Mouse (Mus musculus) retina, postnatal 1 day (tissue): ENCODE measurements around the gene Cobll1.

Source experiments
- DNase-seq: peaks from one replicate; pipeline ENCODE4 v3.0.0-alpha.2; 2012

Gene Cobll1

DNA sequence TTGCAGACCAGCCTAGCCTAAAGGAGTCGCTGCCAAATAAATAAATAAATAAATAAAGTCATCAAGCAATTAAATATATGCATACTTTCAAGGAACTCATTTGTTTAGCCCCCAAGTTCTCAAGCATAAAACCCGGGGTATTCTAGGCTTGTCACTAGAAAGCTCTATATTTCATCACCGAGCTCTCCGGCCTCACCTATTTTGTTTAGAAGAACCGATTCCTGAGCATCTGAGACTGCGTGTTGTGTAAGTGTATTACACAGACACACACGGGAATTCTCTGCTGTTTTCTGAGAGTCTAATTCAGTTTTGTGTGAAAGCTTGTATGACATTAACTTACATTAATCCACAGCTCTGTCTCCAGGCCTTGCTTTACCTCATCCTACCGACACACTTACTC, 2.6 kb downstream of the Cobll1 start:
- DNase-seq: no peak

DNA sequence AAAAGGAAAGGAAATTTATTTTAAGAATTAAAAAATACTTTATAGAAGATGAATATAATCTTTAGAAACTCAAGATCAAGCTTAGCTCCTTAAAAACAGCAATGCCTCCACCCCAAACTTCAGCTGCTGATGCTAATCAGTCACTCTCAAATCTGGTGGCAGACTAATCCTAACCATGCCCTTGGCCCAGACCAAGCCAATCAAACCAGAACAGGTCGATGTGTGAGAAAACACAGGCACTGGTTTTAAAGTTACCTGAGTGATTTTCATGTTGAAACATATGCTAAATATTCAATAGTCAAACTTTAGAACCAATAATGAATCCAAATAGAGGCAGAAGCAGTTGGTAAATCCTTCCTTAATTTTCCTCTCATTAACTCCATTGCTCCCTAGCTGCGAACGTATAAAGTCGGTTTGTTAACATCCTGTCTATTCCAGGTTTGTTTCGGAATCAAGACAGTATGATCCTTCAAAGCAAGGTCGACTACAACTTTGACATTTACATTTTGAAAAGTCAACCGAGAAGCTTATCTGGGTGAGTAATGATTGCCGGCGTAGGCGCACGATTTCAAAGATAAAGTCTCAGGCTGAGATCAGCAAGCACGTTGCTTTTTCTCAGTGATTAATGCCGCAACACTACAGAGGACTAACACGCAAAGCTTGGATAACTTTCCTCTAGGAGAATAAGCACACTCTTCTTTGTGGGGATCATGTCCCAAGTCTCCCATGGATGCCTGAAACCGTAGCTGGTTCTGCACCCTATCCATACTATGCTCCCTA, 6.3 kb downstream of the Cobll1 start:
- no peak for DNase-seq

DNA sequence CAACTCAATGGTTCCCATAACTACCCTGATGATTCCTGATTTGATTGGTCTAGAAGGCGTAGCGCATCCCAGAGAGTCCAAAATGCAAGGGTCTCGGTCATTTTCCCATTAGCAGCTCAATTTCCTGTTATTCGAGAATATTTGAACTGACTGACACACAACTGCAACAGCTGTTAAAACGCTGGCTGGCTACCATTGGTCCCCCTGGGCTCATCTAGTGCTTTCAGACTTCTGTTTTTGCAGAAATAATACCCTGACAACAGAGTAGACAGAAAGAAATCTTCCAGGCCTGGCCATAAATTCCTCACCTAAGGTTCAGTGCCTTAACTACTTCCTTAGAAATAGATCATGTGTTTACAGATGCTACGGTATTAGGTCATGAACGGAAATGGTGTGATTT, 10.8 kb downstream of the Cobll1 start:
- DNase-seq: no peak

DNA sequence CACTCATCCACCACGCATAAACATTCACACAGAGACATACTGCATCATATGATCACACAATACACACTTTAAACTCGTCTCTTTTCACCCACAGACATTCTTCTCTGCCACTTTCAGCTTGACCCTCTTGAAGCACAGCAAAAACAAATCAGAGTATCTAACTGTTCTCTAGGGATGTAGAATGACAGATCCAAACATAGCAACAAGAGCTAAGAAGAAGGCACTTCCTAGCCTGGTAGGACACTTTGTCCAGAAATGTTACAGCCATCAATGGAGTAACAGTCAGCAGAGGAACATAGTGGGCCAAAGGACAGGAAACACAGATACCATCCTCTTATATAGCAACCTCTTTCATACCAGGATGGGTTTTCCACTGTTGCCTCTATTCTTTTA, 11.3 kb downstream of the Cobll1 start:
- DNase-seq: no peak

DNA sequence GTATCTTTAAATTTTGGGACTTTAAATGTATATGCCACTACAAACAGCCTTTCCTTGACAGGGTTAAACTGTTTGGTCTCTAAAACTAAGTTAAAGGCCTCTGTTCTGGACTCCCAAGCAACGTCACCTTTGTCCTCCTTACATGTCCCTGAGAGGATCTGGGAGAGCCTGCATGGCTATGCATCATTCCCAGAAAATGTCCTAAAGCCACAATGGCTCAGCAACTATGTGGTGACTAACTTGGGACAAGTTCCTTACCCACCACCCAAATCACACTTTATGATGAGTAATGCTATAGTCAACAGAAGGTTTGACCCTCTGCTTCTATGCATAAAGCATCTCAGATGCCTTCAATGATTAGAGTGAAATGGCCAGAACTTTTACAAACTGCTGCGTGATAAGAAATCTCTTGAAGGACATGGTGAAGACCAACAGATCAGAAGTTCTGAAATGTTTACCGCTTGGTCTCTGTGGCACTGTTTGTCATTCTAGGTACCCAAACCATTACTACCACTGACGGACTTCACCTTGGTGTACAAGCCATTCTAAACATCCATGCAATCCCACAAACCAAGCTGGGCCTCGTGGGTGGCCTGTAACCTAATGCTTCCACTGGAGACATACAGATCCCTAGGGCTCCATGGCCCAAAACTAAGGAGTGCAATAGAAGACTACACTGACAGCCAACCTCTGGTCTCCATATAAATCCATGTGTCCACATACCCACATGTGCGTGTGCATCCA, 11.9 kb downstream of the Cobll1 start:
- DNase-seq: no peak

DNA sequence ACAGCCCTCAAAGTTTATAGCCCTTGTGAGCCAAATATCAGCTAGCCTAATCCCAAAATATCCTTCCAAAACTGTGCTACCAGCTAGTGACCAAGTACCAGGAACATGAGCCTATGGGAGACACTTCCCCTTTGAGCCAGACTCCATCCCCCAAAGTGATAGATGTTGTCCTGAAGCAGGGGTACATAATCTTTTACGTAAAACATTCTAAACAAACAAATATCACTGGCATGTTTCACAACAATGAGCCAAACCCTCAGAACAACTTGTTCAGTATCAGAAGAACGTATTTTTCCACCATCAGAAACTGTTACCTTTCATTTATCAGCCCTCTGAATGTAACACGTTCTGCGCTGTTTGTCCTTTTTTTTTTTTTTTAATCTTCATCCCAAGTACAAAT, 12.7 kb downstream of the Cobll1 start:
- no peak for DNase-seq

DNA sequence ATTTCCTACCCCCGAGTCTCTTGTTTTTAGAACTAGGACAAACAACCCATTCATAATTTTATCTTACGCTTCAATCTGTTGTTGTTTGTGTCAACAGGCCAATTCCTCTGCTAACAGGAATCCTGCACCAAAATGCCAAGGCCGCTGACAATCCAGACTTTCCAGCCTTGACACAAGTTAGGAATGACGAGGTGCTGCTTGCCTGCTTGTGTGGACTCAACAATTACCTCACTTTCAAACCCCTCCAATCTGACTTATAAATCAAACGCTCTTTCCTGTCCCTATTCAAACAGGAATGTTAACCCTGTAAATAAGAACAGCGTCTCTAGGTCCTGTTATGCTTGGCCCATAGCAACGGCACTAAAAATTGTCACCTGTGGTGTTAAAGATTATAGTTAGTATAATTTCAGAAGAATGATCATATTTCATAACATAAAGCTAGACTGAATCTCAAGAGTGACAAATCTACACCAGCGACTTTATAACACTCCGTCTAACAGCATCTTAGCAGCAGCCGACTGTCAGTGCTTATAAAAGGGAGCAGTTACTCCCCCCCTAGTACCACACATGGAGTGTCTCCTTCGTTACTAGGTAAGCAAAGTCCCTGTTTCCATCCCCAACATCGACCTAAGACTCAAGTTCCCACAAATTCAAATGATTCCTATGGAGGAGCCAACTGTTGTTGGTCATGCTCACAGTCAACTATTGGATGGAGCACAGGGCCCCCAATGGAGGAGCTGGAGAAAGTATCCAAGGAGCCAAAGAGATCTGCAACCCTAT, 15.1 kb downstream of the Cobll1 start:
- DNase-seq: peak; percentile 12

DNA sequence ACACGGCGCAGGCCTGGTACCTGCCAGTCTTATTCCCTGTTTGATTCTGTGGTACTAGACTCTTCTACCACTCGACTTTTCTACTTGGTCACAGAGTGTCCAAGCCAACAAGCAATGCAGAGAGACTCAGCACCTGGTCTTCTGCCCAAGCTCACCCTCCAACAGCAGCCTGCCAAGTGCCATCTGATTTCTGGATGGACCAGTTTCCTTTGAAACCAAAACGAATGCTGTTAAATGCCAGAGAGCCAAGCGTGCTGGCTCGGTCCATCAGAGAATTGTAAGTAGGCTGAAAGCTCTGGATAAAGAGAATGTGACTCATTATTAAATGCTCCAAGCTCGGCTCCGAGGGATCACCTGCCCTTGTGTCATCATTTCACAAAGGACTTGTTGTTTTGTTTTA, 16.2 kb downstream of the Cobll1 start:
- peak; percentile 29 for DNase-seq

DNA sequence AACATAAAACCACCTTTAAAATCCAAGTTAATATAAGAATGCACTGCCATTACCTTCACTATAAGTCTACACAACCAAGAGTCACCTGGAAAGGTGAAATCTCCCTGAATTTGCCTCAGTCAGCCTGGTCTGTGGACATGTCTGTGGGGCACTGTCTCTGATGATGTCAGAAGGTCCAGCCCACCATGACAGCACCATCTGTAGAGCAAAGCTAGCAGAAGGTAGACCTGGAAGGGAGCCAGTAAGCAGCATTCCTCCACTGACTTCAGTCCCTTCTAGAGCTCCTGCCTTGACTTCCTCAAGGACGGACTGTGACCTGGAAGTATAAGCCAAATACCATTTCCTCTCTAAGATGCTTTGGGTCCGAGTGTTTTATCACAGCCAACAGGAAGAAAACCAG, 17.6 kb downstream of the Cobll1 start:
- DNase-seq: no peak

DNA sequence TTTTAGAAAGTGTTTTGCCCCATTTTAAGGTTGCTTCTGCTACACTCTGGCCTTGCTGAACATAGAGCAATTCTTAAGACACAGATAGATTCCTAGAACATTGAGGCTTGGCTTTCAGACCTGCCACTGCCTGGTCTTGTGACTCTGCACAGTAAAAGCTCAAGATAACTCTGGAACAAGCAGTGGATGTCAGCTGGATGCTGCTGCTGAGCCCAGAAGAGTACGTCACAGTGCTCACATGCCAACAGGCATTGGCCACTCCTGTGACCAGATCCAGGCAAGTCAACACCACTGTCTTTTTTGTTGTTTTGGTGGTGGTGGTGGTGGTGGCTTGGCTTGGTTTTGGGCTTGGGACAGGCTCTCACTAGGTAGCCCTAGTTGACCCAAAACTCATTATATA, 18.6 kb downstream of the Cobll1 start:
- DNase-seq: no peak

DNA sequence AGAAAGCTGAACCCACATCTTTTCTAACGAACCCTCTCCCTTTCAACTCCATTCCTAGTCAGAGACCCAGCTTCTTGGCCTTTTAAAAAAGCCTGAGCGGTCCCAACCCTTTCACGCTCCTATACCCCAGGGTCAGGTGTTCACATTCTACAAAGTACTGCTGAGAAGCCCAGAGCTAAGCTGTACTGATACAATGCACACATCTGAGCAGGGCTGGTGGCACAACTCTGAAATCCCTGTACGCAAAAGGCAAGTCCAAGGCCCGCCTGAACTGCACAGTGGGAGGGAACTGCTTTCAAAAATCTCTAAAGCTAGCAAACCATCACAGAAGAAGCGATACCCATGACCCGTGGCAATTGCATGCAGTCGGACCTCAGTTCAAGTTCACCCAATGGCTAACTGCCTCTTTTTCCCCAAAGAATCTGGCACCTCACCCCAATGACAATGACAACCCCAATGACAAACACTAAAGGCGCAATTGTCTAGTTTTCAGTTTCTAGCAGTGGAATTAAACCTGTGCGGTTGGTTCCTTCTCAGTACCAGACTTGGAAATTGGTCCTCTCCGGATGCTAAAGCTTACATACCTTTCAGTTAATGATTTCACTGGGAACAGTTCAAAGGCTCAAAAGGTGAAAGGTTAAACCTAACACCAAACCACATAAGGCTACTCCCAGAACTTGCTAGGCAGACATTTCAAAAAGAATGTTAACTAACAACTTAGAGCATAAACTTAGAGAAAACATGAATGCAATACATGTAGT, 19.6 kb downstream of the Cobll1 start:
- no peak for DNase-seq

DNA sequence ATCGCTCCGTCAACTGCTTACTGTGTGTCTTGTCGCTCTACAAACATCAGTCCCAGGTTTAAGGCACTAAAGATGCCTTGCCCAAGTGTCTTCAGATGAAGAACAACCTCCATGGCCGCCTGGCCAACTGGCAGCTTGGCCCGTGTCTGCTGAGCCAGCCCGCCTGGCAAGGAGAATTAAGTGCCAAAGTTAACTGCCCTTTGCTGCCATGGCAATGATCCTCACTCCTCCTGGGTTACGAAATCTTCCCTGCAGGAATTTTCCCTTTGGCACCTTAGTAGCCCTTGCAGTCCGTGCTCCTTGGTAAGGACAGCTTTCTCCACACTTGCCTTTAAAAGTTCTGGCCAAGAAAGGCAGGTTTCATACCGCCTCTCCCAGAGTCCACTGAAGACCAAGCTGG, 20.9 kb downstream of the Cobll1 start:
- no peak for DNase-seq

DNA sequence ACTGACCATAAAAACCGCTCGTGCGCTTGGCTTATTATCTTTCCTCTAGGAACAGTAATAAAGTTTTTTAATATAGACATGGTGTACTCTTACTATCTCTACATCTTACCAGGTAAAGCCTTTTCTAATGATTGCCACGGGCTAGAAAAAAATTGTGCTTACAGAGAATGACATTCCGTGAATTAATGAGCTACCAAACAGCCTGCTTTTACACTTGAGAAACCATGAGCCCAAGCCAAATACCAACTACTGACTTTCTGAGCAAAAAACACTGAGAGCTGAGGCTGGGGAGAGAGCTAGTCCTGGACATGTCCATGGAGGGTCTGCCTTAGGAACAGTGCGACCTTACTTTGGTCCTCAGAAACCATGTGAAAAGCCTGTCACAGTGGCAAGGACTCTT, 21.5 kb downstream of the Cobll1 start:
- no peak for DNase-seq

DNA sequence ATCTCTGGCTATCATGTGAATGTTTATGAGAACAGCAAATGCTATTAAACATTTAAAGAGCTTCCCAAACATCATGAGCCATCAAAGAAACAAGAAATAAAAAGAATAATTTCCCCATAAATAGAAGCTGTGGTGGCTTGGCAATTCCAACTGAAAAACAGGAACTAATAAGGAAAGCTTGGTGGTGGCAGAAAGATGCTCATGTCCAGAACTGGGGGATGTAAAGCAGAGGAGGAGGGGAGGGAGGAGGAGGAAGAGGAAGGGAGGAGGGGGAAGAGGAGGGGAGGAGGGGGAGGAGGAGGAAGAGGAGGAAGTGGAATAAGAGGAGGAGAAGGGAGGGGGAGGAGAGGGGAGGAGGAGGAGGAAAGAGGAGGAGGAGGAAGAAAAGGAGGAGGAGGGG, 23.0 kb downstream of the Cobll1 start:
- DNase-seq: no peak

DNA sequence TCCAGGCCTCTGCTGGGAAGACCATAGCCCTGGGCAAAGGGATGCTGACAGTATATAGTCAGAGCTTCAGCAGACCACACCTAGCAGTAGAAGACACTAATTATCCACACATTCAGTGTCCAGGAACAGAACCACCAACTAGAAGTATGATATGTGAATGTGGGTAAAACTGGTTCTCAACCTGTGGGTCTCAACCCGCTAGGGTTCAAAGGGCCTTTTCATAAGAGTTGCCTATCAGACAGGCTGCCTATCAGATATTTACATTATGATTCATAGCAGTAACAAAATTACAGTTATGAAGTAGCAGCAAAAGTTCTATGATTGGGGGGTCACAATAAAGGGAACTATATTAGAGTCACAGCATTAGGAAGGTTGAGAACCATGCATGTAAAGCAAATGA, 24.6 kb downstream of the Cobll1 start:
- no peak for DNase-seq

DNA sequence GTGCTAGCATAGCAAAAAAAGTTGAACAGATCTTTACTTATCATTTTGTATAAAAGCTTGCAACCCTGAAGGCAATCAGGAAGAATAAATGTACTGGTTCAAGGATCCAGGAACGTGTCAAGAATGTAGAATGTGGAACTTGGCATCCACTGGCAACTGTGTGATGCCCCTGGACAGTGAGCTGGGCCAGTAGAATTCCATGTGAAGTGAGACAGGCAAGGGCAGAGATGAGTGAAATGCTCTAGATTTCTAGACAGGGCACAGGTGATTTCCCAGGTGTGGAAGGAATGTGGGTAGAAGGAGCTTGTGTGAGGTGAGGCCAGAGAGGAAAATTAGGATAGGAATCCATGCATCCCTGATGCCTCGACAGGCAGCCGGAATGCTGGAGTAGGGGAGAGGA, 25.5 kb downstream of the Cobll1 start:
- no peak for DNase-seq

DNA sequence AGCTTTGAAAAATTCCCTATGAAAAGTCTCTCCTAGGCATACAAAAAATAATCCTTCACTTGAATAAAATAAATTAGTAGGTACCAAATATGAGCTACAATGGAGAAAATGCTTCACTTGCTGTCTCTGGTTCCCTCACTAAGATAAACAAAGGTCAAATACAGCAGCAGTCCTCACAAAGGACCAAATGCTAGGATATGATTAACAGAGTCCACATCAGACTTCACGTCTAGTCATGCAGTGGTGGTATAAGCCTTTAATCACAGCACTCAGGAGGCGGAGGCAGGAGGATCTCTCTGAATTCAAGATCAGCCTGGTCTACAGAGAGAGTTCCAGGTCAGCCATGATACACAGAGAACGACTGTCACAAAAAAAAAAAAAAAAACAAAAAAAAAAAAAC, 27.6 kb downstream of the Cobll1 start:
- no peak for DNase-seq

DNA sequence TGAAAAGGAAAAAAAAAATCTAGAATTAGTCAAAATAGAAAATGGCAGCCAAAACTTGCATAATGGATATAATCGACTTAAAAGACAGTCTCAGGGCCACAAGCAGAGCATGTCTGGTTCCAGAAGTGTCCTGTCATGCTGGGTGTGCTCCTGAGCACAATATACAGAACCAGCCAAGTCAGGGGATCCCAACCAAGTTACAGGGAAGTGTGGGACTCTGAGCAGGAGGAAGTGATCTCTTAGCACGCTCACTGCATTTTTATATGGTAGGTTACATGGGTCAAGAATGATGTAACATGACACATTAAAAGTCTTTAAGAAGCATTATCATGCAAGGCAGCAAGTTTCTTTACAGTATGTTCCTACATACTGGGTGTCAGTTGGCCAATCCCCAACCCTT, 31.5 kb downstream of the Cobll1 start:
- no peak for DNase-seq

DNA sequence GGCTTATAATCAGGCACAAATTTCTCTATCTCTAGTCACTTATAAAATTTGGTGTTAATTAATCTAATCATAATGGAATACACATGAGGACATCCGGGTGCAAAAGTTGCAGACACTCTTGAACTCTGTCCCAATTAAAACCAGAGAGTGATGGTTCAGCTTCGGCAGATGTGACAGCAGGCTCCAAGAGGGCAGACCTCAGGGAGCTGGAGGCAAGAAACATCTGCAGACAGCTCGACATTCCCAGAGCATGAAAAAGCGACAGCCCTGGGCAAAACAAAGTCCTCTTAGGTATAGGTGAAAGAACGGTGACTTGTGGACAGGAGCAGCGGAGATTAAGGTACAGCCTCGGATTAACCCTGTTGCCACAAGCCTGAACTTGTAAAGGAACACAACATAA, 35.5 kb downstream of the Cobll1 start:
- no peak for DNase-seq

DNA sequence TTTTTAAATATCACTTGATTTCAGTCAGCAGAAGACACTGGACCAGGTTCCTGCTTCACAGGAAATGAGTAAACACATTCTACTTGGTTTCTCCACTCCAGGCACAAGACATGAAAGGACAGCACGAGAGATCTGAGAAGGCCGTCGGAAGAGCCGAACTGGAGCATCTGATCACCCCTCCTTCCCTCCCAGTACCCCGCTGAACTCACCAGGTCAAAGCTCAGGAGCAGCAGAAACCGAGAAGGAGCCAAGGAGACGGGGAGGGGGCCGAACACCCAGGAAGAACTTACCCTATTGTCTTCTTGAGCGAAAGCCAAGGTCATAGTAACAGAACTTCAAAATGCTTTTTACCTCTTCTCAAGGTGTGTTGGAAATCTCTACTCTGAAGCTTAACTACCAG, 39.5 kb downstream of the Cobll1 start:
- no peak for DNase-seq

DNA sequence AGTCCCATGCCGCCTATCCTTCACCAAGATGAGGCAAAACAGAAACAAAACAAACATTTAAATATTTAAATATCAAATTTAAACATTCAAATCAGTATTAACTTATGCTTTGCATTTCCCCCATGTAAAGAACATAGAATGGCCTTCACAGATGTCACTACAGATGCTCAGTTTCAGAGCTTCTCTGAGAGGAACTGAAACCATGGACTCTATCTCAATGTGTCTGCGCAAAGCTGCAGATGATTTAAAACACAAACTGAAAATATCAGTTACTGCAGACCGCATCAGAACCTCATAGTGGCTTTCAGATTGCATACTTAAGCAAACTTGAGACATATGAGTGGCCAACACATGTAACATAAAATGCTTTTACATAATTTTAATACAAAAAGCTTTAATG, 40.6 kb downstream of the Cobll1 start:
- DNase-seq: no peak

DNA sequence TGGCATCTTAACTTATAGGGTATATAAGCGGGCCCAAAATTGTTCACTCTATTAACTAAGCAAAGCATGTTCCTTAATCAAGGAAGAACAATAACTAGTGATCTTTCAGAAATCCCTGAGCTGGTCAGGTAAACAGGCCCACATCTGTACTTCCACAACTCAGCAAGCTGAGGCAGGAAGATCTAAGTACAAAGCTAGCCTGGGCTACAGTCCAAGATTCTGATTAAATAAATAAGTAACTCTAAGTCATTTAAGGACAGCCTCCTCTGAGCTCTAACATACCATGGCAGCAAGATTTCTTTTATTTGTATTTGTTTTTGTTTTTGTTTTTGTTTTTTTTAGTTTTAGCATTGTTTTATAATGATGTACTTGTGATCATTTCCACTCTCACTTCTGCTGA, 42.2 kb downstream of the Cobll1 start:
- DNase-seq: no peak
